Mouse (Mus musculus): ENCODE measurements at regions not wholly inside any gene's neighbourhood (a gene's known extent, or its start where the extent isn't known, plus 50 kb on each side); places are given as distances from the start of the nearest gene placed in this dataset.

DNA sequence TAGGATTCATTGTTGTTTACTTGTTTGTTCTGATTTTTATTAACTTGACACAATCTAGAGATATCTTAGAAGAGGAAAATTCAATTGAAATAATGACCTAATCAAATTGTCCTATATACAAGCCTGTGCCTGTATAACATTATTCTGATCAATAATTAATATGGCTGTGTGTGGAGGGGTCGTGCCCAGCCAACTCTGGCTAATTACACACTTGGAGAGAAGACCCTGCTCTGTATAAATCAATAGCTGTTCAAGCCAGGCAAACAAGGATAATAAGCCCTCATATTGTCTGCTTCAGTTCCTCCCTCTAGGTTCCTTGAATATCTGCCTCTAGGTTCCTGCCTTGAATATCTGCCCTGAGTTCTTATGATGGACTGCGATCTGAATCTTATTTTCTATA lies 355.5 kb downstream of the Cdh9 start:
- no peak for ATAC-seq (ENCODE audit: low FRiP score)
- 73% methylated on average over 2 of the region's 2 CpGs for WGBS

GRCm38 (mm10) chr15:17088644-17089228 lies 360.2 kb downstream of the Cdh9 start:
- ATAC-seq (ENCODE audit: low FRiP score) = no peak
- 92% methylated on average over 5 of the region's 5 CpGs for WGBS

More for the DNA sequence above, 355.5 kb downstream of the Cdh9 start:
- no peak for TF ChIP-seq CTCF (IDR thresholded peaks at IDR 0.05)
- no peak for DNase-seq (ENCODE audit: low spot score)
- Histone ChIP-seq H3K9ac (replicated peaks; ENCODE audit: low read length, poor library complexity, severe bottlenecking) (no peak overlapping the region), H3K36me3 (ENCODE audit: insufficient read depth, low read length) (no peaks in the 10 kb centered on the region), H3K9me3 (ENCODE audit: low read length) (no peaks in the 10 kb centered on the region), H3K4me2 (ENCODE audit: low read depth, low read length, poor library complexity, severe bottlenecking) (no peak overlapping the region), H3K4me1 (ENCODE audit: insufficient read depth, low read length) (no peaks in the 10 kb centered on the region), H3K4me3 (ENCODE audit: low read depth, low read length) (no peak overlapping the region), H3K27ac (ENCODE audit: low read depth, low read length) (no peak overlapping the region), H3K27me3 (ENCODE audit: insufficient read depth, low read length) (no peaks in the 10 kb centered on the region)

DNA sequence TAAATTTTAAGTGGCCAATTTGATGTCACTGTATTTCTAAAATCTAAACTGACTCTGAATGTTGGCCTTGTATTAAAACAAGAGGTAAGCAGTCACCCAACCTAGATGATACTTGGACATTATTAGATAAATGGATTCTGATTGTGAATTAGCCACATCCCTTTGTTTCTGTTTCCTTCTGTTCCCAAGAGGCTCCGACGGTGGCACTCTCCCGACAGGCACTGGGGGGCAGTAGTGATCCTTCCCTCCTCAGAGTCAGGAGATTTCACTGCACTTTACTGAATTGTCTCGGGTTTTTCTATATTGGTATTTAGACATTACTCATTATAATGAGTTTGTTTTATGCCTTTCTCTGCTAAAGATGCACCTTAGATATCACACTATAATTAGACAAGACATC lies 370.4 kb downstream of the Cdh9 start:
- no peaks in the 10 kb centered on the region for H3K4me1 ChIP-seq (ENCODE audit: insufficient read depth, low read length)
- ATAC-seq (ENCODE audit: low FRiP score) = no peak
- 2% methylated on average over 4 of the region's 4 CpGs for WGBS

More at GRCm38 (mm10) chr15:17088644-17089228, 360.2 kb downstream of the Cdh9 start:
- no peak overlapping the region for H3K27ac ChIP-seq (ENCODE audit: low read depth, low read length)
- no peaks in the 10 kb centered on the region for H3K27me3 ChIP-seq (ENCODE audit: insufficient read depth, low read length)
- H3K4me3 ChIP-seq (ENCODE audit: low read depth, low read length) = no peak overlapping the region
- no peak overlapping the region for H3K9ac ChIP-seq (replicated peaks; ENCODE audit: low read length, poor library complexity, severe bottlenecking)
- no peaks in the 10 kb centered on the region for H3K9me3 ChIP-seq (ENCODE audit: low read length)
- no peak overlapping the region for H3K4me2 ChIP-seq (ENCODE audit: low read depth, low read length, poor library complexity, severe bottlenecking)
- H3K4me1 ChIP-seq (ENCODE audit: insufficient read depth, low read length) = no peaks in the 10 kb centered on the region
- no peak for TF ChIP-seq CTCF (IDR thresholded peaks at IDR 0.05)
- DNase-seq (ENCODE audit: low spot score) = no peak
- no peaks in the 10 kb centered on the region for H3K36me3 ChIP-seq (ENCODE audit: insufficient read depth, low read length)

DNA sequence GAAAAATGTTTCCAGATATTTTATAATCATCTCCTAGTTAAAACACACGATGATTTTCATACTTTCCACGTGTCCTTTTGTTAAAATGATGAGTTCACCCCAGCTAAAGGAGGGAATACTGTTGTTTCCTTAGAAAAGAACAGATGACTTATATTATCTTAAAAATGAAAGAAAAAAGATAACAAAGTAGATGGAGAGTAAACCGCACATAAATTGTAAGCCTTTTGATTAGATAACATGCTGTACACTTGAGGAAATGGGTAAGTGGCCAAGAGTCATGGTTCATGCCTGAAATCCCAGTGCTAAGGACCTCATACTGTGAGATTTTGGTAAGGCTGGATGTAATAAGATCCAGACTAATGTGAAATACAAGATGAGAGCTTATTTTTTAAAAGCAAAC lies 372.6 kb downstream of the Cdh9 start:
- Histone ChIP-seq H3K4me2 (ENCODE audit: low read depth, low read length, poor library complexity, severe bottlenecking) (no peak overlapping the region), H3K36me3 (ENCODE audit: insufficient read depth, low read length) (no peaks in the 10 kb centered on the region), H3K27me3 (ENCODE audit: insufficient read depth, low read length) (no peaks in the 10 kb centered on the region), H3K4me1 (ENCODE audit: insufficient read depth, low read length) (no peaks in the 10 kb centered on the region), H3K9ac (replicated peaks; ENCODE audit: low read length, poor library complexity, severe bottlenecking) (no peak overlapping the region), H3K27ac (ENCODE audit: low read depth, low read length) (no peak overlapping the region), H3K4me3 (ENCODE audit: low read depth, low read length) (no peak overlapping the region), H3K9me3 (ENCODE audit: low read length) (no peaks in the 10 kb centered on the region)
- ATAC-seq (ENCODE audit: low FRiP score) = no peak
- DNase-seq (ENCODE audit: low spot score) = no peak
- WGBS = 83% methylated on average over 3 of the region's 3 CpGs
- no peak for TF ChIP-seq CTCF (IDR thresholded peaks at IDR 0.05)

More for the DNA sequence above, 370.4 kb downstream of the Cdh9 start:
- Histone ChIP-seq H3K4me3 (ENCODE audit: low read depth, low read length) (no peak overlapping the region), H3K9me3 (ENCODE audit: low read length) (no peaks in the 10 kb centered on the region; the same call in 1 of the 2 replicates), H3K27ac (ENCODE audit: low read depth, low read length) (no peak overlapping the region), H3K27me3 (ENCODE audit: insufficient read depth, low read length) (no peaks in the 10 kb centered on the region), H3K9ac (replicated peaks; ENCODE audit: low read length, poor library complexity, severe bottlenecking) (no peak overlapping the region), H3K36me3 (ENCODE audit: insufficient read depth, low read length) (no peaks in the 10 kb centered on the region), H3K4me2 (ENCODE audit: low read depth, low read length, poor library complexity, severe bottlenecking) (no peak overlapping the region)
- peak; percentile 76 for TF ChIP-seq CTCF (IDR thresholded peaks at IDR 0.05)
- peak; percentile 59 for DNase-seq (ENCODE audit: low spot score)

- no peak overlapping the region for H3K9ac ChIP-seq (replicated peaks; ENCODE audit: low read length, poor library complexity, severe bottlenecking)
- no peak overlapping the region for H3K4me2 ChIP-seq (ENCODE audit: low read depth, low read length, poor library complexity, severe bottlenecking)
- no peaks in the 10 kb centered on the region for H3K27me3 ChIP-seq (ENCODE audit: insufficient read depth, low read length)
- DNase-seq (ENCODE audit: low spot score) (no peak), ATAC-seq (ENCODE audit: low FRiP score) (no peak)
- WGBS = 46% methylated on average over 1 of the region's 1 CpGs
- H3K27ac ChIP-seq (ENCODE audit: low read depth, low read length) = no peak overlapping the region
- no peaks in the 10 kb centered on the region for H3K36me3 ChIP-seq (ENCODE audit: insufficient read depth, low read length)
- no peak overlapping the region for H3K4me3 ChIP-seq (ENCODE audit: low read depth, low read length)
- no peak for TF ChIP-seq CTCF (IDR thresholded peaks at IDR 0.05)
- H3K4me1 ChIP-seq (ENCODE audit: insufficient read depth, low read length) = no peaks in the 10 kb centered on the region
- no peaks in the 10 kb centered on the region for H3K9me3 ChIP-seq (ENCODE audit: low read length)
Observed at GRCm38 (mm10) chr15:17135721-17136120, 407.2 kb downstream of the Cdh9 start.

DNA sequence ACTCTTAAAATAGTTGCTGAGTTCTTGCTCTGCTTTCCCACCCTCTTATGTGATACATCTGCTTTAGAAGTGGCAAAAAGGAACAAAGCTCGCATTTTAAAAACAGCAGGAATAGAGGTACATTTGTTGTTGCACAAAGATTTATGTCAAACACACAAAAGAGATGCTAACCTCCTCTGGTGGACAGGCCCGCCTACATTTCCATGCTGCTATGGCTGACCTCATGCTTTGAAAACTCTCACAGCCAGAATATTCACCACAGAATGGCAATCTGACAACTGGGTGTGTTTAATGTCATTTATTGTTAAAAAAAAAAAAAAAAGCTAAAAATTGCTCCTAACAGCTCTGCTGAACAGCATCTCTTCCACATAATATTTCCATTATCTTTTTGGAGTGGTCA lies 451.6 kb downstream of the Cdh9 start:
- no peak for TF ChIP-seq CTCF (IDR thresholded peaks at IDR 0.05)
- Histone ChIP-seq H3K9me3 (ENCODE audit: low read length) (no peaks in the 10 kb centered on the region), H3K4me1 (ENCODE audit: insufficient read depth, low read length) (no peaks in the 10 kb centered on the region), H3K9ac (replicated peaks; ENCODE audit: low read length, poor library complexity, severe bottlenecking) (no peak overlapping the region), H3K27me3 (ENCODE audit: insufficient read depth, low read length) (no peaks in the 10 kb centered on the region), H3K4me3 (ENCODE audit: low read depth, low read length) (no peak overlapping the region), H3K27ac (ENCODE audit: low read depth, low read length) (no peak overlapping the region), H3K4me2 (ENCODE audit: low read depth, low read length, poor library complexity, severe bottlenecking) (no peak overlapping the region), H3K36me3 (ENCODE audit: insufficient read depth, low read length) (no peaks in the 10 kb centered on the region)
- 27% methylated on average over 2 of the region's 2 CpGs for WGBS
- DNase-seq (ENCODE audit: low spot score) = no peak
- ATAC-seq (ENCODE audit: low FRiP score) = no peak

All from midbrain, postnatal 0 days (tissue).